Mouse (Mus musculus) kidney, embryonic 15.5 days (tissue): Measurements from ENCODE around the gene Cxcr2. TPM values are rescaled to one million over a fixed set of nuclear protein-coding genes. Genes with fewer than 3 reads are reported as not detected.
A peak's percentile ranks its signal among the peaks of the same experiment; 100 is the strongest.

ENCODE experiments used
- ATAC-seq: fragments of 200-750 bp; cut with Nextera tagmentation; replicated peaks from 2 replicates; pipeline ENCODE4 v1.8.0; 2017; ENCODE audit warnings: moderate TSS enrichment; ENCODE audit not compliant: low FRiP score
- H3K27ac ChIP-seq: fragments of 300-500 bp; sonication (generic); 2 replicates; pipeline ENCODE4 v1.5.1; 2015; ENCODE audit warnings: mild to moderate bottlenecking, inconsistent platforms
- H3K27me3 ChIP-seq: fragments of 300-500 bp; sonication (generic); 2 replicates; pipeline ENCODE4 v1.6.1; 2015; ENCODE audit warnings: inconsistent platforms
- H3K36me3 ChIP-seq: fragments of 300-500 bp; sonication (generic); 2 replicates; pipeline ENCODE4 v1.6.1; 2015; ENCODE audit warnings: inconsistent platforms
- H3K4me1 ChIP-seq: fragments of 300-500 bp; sonication (generic); 2 replicates; pipeline ENCODE4 v1.6.1; 2015; ENCODE audit warnings: inconsistent platforms
- H3K4me2 ChIP-seq: fragments of 300-500 bp; sonication (generic); 2 replicates; pipeline ENCODE4 v1.6.1; 2015; ENCODE audit warnings: moderate library complexity, mild to moderate bottlenecking, inconsistent platforms
- H3K4me3 ChIP-seq: fragments of 300-500 bp; sonication (generic); replicated peaks from 2 replicates; pipeline ENCODE4 v1.5.1; 2015; ENCODE audit warnings: mild to moderate bottlenecking, inconsistent platforms
- H3K9ac ChIP-seq: fragments of 300-500 bp; sonication (generic); 2 replicates; pipeline ENCODE4 v1.6.1; 2015; ENCODE audit warnings: mild to moderate bottlenecking, inconsistent platforms
- H3K9me3 ChIP-seq: fragments of 300-500 bp; sonication (generic); replicated peaks from 2 replicates; pipeline ENCODE4 v1.6.1; 2016; ENCODE audit warnings: inconsistent platforms
- WGBS: fragments of 180-500 bp; shearing (Covaris S2); methylation state at CpG from one replicate; pipeline ENCODE4 v1.1.7; 2015; ENCODE audit warnings: mixed read lengths; 5-methylcytosine and 5-hydroxymethylcytosine counted together
- polyA plus RNA-seq: library from polyadenylated mRNA; unstranded; fragments of >200 nt; fragmentation: Nextera tagmentation; extraction: Ambion mirVana; gene quantifications from 2 replicates; pipeline ENCODE4 v1.2.1, GENCODE M21; 2015

Cxcr2 gene
- polyA plus RNA-seq: 0.12 and 0.16 TPM in 2 replicates

- Histone ChIP-seq H3K9ac (no peak within 1 kb of the TSS), H3K4me1 (no peaks in the 10 kb centered on the region), H3K27ac (no peak within 1 kb of the TSS), H3K36me3 (no peaks in the 10 kb centered on the region), H3K4me2 (no peak within 1 kb of the TSS), H3K4me3 (no peak within 1 kb of the TSS), H3K9me3 (no peaks in the 10 kb centered on the region), H3K27me3 (no peaks in the 10 kb centered on the region)
- 63% methylated on average over 8 of the region's 8 CpGs for WGBS
- ATAC-seq: no peak
Observed at GRCm38 (mm10) chr1:74153461-74154184, at the start of gene Cxcr2. Gene Cxcr2 (plus strand): TSS chr1:74153989.

GRCm38 (mm10) chr1:74105660-74106059 lies 48.1 kb upstream of the Cxcr2 start:
- 88% methylated on average over 4 of the region's 4 CpGs for WGBS
- Histone ChIP-seq H3K4me3 (no peak overlapping the region), H3K4me2 (no peak overlapping the region), H3K4me1 (peaks cover 54% of the 10 kb centered on the region), H3K27me3 (peaks cover 2% of the 10 kb centered on the region; the same call in 1 of the 2 replicates), H3K27ac (no peak overlapping the region), H3K9me3 (no peaks in the 10 kb centered on the region), H3K36me3 (no peaks in the 10 kb centered on the region), H3K9ac (no peak overlapping the region)
- ATAC-seq: no peak

GRCm38 (mm10) chr1:74106214-74106613 lies 47.6 kb upstream of the Cxcr2 start:
- no peak overlapping the region for H3K9ac ChIP-seq
- WGBS: 57% methylated on average over 6 of the region's 6 CpGs
- no peaks in the 10 kb centered on the region for H3K9me3 ChIP-seq
- no peaks in the 10 kb centered on the region for H3K36me3 ChIP-seq
- no peaks in the 10 kb centered on the region for H3K27me3 ChIP-seq
- H3K4me2 ChIP-seq: no peak overlapping the region
- H3K27ac ChIP-seq: no peak overlapping the region
- ATAC-seq: no peak
- H3K4me3 ChIP-seq: no peak overlapping the region
- peaks cover 58% of the 10 kb centered on the region for H3K4me1 ChIP-seq

- Histone ChIP-seq H3K9me3 (no peaks in the 10 kb centered on the region), H3K4me1 (peaks cover 64% of the 10 kb centered on the region), H3K4me2 (no peak overlapping the region), H3K36me3 (no peaks in the 10 kb centered on the region), H3K27me3 (no peaks in the 10 kb centered on the region), H3K27ac (no peak overlapping the region), H3K4me3 (no peak overlapping the region), H3K9ac (no peak overlapping the region)
- WGBS: 67% methylated on average over 4 of the region's 5 CpGs
- no peak for ATAC-seq
Observed at GRCm38 (mm10) chr1:74107931-74108618, 45.7 kb upstream of the Cxcr2 start.

GRCm38 (mm10) chr1:74109670-74110069 lies 44.1 kb upstream of the Cxcr2 start:
- Histone ChIP-seq H3K36me3 (no peaks in the 10 kb centered on the region), H3K4me1 (peaks cover 52% of the 10 kb centered on the region), H3K27ac (no peak overlapping the region), H3K4me2 (no peak overlapping the region), H3K27me3 (no peaks in the 10 kb centered on the region), H3K9ac (no peak overlapping the region), H3K4me3 (no peak overlapping the region), H3K9me3 (no peaks in the 10 kb centered on the region)
- no peak for ATAC-seq
- WGBS: 65% methylated on average over 2 of the region's 2 CpGs

- H3K9me3 ChIP-seq: no peaks in the 10 kb centered on the region
- no peaks in the 10 kb centered on the region for H3K27me3 ChIP-seq
- no peaks in the 10 kb centered on the region for H3K36me3 ChIP-seq
- H3K4me2 ChIP-seq: 0 out of 2 replicates have a peak overlapping the region, but pooled peaks have one; percentile 22
- no peak overlapping the region for H3K4me3 ChIP-seq
- ATAC-seq: peak; percentile 65
- peak overlapping the region; percentile 70 for H3K27ac ChIP-seq
- 21% methylated on average over 8 of the region's 8 CpGs for WGBS
- H3K9ac ChIP-seq: no peak overlapping the region
- peaks cover 48% of the 10 kb centered on the region for H3K4me1 ChIP-seq
Observed at GRCm38 (mm10) chr1:74110932-74111695, 42.7 kb upstream of the Cxcr2 start.

GRCm38 (mm10) chr1:74111696-74112030 lies 42.1 kb upstream of the Cxcr2 start:
- H3K9ac ChIP-seq: no peak overlapping the region
- no peaks in the 10 kb centered on the region for H3K9me3 ChIP-seq
- no peaks in the 10 kb centered on the region for H3K36me3 ChIP-seq
- H3K4me2 ChIP-seq: 0 out of 2 replicates have a peak overlapping the region, but pooled peaks have one; percentile 22
- H3K4me3 ChIP-seq: no peak overlapping the region
- H3K27me3 ChIP-seq: no peaks in the 10 kb centered on the region
- H3K4me1 ChIP-seq: peaks cover 42% of the 10 kb centered on the region
- peak overlapping the region; percentile 70 for H3K27ac ChIP-seq
- ATAC-seq: peak; percentile 53
- WGBS: 40% methylated on average over 6 of the region's 6 CpGs

GRCm38 (mm10) chr1:74113071-74113470 lies 40.7 kb upstream of the Cxcr2 start:
- H3K9ac ChIP-seq: no peak overlapping the region

GRCm38 (mm10) chr1:74117876-74118275 lies 35.9 kb upstream of the Cxcr2 start:
- 90% methylated on average over 6 of the region's 6 CpGs for WGBS
- H3K9me3 ChIP-seq: no peaks in the 10 kb centered on the region
- H3K4me3 ChIP-seq: no peak overlapping the region
- H3K36me3 ChIP-seq: no peaks in the 10 kb centered on the region
- no peak overlapping the region for H3K27ac ChIP-seq
- H3K4me1 ChIP-seq: peaks cover 18% of the 10 kb centered on the region
- ATAC-seq: no peak
- no peak overlapping the region for H3K4me2 ChIP-seq
- peaks cover 17% of the 10 kb centered on the region; the same call in 1 of the 2 replicates for H3K27me3 ChIP-seq
- no peak overlapping the region for H3K9ac ChIP-seq

More at GRCm38 (mm10) chr1:74113071-74113470, 40.7 kb upstream of the Cxcr2 start:
- 0 out of 2 replicates have a peak overlapping the region, but pooled peaks have one; percentile 13 for H3K27ac ChIP-seq
- WGBS: 35% methylated on average over 3 of the region's 3 CpGs
- H3K36me3 ChIP-seq: no peaks in the 10 kb centered on the region
- H3K4me3 ChIP-seq: no peak overlapping the region
- no peak for ATAC-seq
- no peaks in the 10 kb centered on the region for H3K27me3 ChIP-seq
- H3K4me1 ChIP-seq: peaks cover 31% of the 10 kb centered on the region
- no peak overlapping the region for H3K4me2 ChIP-seq
- no peaks in the 10 kb centered on the region for H3K9me3 ChIP-seq

GRCm38 (mm10) chr1:74119115-74119514 lies 34.7 kb upstream of the Cxcr2 start:
- peaks cover 29% of the 10 kb centered on the region for H3K27me3 ChIP-seq
- no peak overlapping the region for H3K9ac ChIP-seq
- no peak overlapping the region for H3K27ac ChIP-seq
- no peak overlapping the region for H3K4me3 ChIP-seq
- no peaks in the 10 kb centered on the region for H3K36me3 ChIP-seq
- no peaks in the 10 kb centered on the region for H3K9me3 ChIP-seq
- H3K4me1 ChIP-seq: peaks cover 21% of the 10 kb centered on the region
- H3K4me2 ChIP-seq: no peak overlapping the region
- ATAC-seq: no peak
- WGBS: 93% methylated on average over 1 of the region's 1 CpGs

- H3K4me1 ChIP-seq: peaks cover 31% of the 10 kb centered on the region
- H3K36me3 ChIP-seq: no peaks in the 10 kb centered on the region
- peaks cover 35% of the 10 kb centered on the region for H3K27me3 ChIP-seq
- H3K4me2 ChIP-seq: no peak overlapping the region
- no peak overlapping the region for H3K9ac ChIP-seq
- 82% methylated on average over 7 of the region's 7 CpGs for WGBS
- H3K4me3 ChIP-seq: no peak overlapping the region
- H3K9me3 ChIP-seq: no peaks in the 10 kb centered on the region
- H3K27ac ChIP-seq: no peak overlapping the region
- no peak for ATAC-seq
Observed at GRCm38 (mm10) chr1:74121138-74121537, 32.7 kb upstream of the Cxcr2 start.
